Comparison of ENCODE assay signal across 17 mouse cellular contexts in genomic region chr5:146860222-146860998, GRCm38 (mm10). TPM values are rescaled to one million over a fixed set of nuclear protein-coding genes. Genes with fewer than 3 reads are reported as not detected.
A peak's percentile ranks its signal among the peaks of the same experiment; 100 is the strongest.
DNase-seq lines count a peak whose midpoint lies in the region; ATAC-seq and TF ChIP-seq lines count a peak whose summit lies in the region.
"Had no signal": no experiment of that assay in that cellular context is flagged by ENCODE, and none has a peak within 500 bp of the region (broad histone marks: within the 10 kb centered on the region; RNA-seq: fewer than 3 reads in every experiment).

No protein-coding gene starts in this region.

- peaks cover 47% of the 10 kb centered on the region for H3K4me1 ChIP-seq in E14TG2a.4 (replicated peaks; ENCODE audit: low read depth, low read length)
- H3K4me1 ChIP-seq: limb, embryonic 12.5 days had no signal

- intact Hi-C loops in heart, postnatal 36 days (cut with DNase I) = no loop called here
- intact Hi-C loops in heart, postnatal 10 days (cut with DNase I) = no loop called here

- peaks cover 5% of the 10 kb centered on the region; the same call in 1 of the 2 replicates for H3K9me3 ChIP-seq in E14TG2a.4 (ENCODE audit: low read length)

- ATAC-seq in inflammation-experienced regulatory T-cells, adult 6 months = peak; percentile 14
- ATAC-seq: forebrain, embryonic 14.5 days; Patski had no signal

- no peak for TF ChIP-seq CTCF in E14TG2a.4 (conservative IDR thresholded peaks at IDR 0.05; ENCODE audit: low read length)

- H3K27me3 ChIP-seq in E14TG2a.4 (ENCODE audit: insufficient read depth, low read length) = no peaks in the 10 kb centered on the region
- H3K27me3 ChIP-seq: CH12.LX; limb, embryonic 12.5 days; Patski had no signal

- DNase-seq in heart, postnatal 4 days = peak; percentile 20
- no peak for DNase-seq in heart, postnatal 36 days
- DNase-seq in 416B (ENCODE audit: low read depth) = peak; percentile 10
- no peak for DNase-seq in heart, postnatal 10 days
- no peak for DNase-seq in cerebellum, adult 8-10 months
- DNase-seq: cerebellum, postnatal 36 days; heart, adult 18-20 months; midbrain, embryonic 14.5 days had no signal

- peak overlapping the region; percentile 60 for H3K4me3 ChIP-seq in E14TG2a.4 (replicated peaks; ENCODE audit: low read length)
- H3K4me3 ChIP-seq: erythroblast, embryonic 14.5 days; left cerebral cortex, adult 2 months; limb, embryonic 12.5 days had no signal

- no peaks in the 10 kb centered on the region for H3K36me3 ChIP-seq in E14TG2a.4 (ENCODE audit: insufficient read depth, low read length)
- H3K36me3 ChIP-seq: limb, embryonic 12.5 days had no signal

RNA-seq across cellular contexts. Expression of gene Rasl11a, which starts 15.5 kb away (rescaled TPM):
- 1 to 10 TPM; 6.0 to 6.6 TPM for total RNA-seq in heart, postnatal 4 days (2021)
- total RNA-seq in heart, postnatal 36 days (2021) = 1 to 10 TPM; 3.8 to 4.3 TPM
- 10 to 100 TPM in 1 of 3 experiments, 1 to 10 TPM in 2; 6.9 to 10.7 (median 8.0) TPM for polyA plus RNA-seq in inflammation-experienced regulatory T-cells, adult 6 months (2017; shearing (Covaris generic))
- 1 to 10 TPM; 5.9 to 7.5 TPM for total RNA-seq in heart, postnatal 10 days (2021)
- total RNA-seq: neutrophil, adult 5-6 weeks had no signal

RNA-seq across cellular contexts. Expression of gene Rpl21, which starts 27.7 kb away (rescaled TPM):
- total RNA-seq in heart, postnatal 4 days (2021) = 100 to 1,000 TPM; 187 to 214 TPM
- 100 to 1,000 TPM; 132 to 153 TPM for total RNA-seq in heart, postnatal 36 days (2021)
- 1,000 to 10,000 TPM in 1 of 3 experiments, 100 to 1,000 TPM in 2; 475 to 1,461 (median 755) TPM for polyA plus RNA-seq in inflammation-experienced regulatory T-cells, adult 6 months (2017; shearing (Covaris generic))
- total RNA-seq in heart, postnatal 10 days (2021) = 100 to 1,000 TPM; 157 to 159 TPM

Comparison
In these comparisons a context has a peak if more than half of its experiments do, and no peak if none do; other contexts are left out.
1. DNase-seq: peak in heart, postnatal 4 days (single experiment) and 416B (single experiment); none in heart, postnatal 36 days (0 of 2), heart, postnatal 10 days (0 of 2) and cerebellum, adult 8-10 months (single experiment).